Mouse (Mus musculus) liver, embryonic 13.5 days (tissue): ENCODE measurements around the gene Hmgxb4. TPM values are rescaled to one million over a fixed set of nuclear protein-coding genes. Genes with fewer than 3 reads are reported as not detected.
"Not testable (repeated sequence)": the region's sequence is repeated elsewhere in the genome, so short reads cannot be mapped to it uniquely, and the experiment has no call there.

Experiments used
- ATAC-seq: fragments of 200-750 bp; cut with Nextera tagmentation; 2 replicates; pipeline ENCODE4 v1.8.0; 2017; ENCODE audit warnings: low read depth, mild to moderate bottlenecking, moderate number of reproducible peaks, moderate library complexity
- DNase-seq: peaks from one replicate; pipeline ENCODE4 v3.0.0; 2022
- H3K27ac ChIP-seq: fragments of 300-500 bp; sonication (generic); 2 replicates; pipeline ENCODE4 v1.5.1; 2015; ENCODE audit warnings: moderate library complexity, mild to moderate bottlenecking, inconsistent platforms
- H3K27me3 ChIP-seq: fragments of 300-500 bp; sonication (generic); 2 replicates; pipeline ENCODE4 v1.6.1; 2015; ENCODE audit warnings: mild to moderate bottlenecking, inconsistent platforms
- H3K36me3 ChIP-seq: fragments of 300-500 bp; sonication (generic); 2 replicates; pipeline ENCODE4 v1.6.1; 2015; ENCODE audit warnings: mild to moderate bottlenecking, inconsistent platforms
- H3K4me1 ChIP-seq: fragments of 300-500 bp; sonication (generic); replicated peaks from 2 replicates; pipeline ENCODE4 v1.6.1; 2015; ENCODE audit warnings: inconsistent platforms
- H3K4me2 ChIP-seq: fragments of 300-500 bp; sonication (generic); 2 replicates; pipeline ENCODE4 v1.6.1; 2015; ENCODE audit warnings: inconsistent platforms, mild to moderate bottlenecking, moderate library complexity
- H3K4me3 ChIP-seq: fragments of 300-500 bp; sonication (generic); replicated peaks from 2 replicates; pipeline ENCODE4 v1.5.1; 2015; ENCODE audit warnings: mild to moderate bottlenecking, inconsistent platforms
- H3K9ac ChIP-seq: fragments of 300-500 bp; sonication (generic); 2 replicates; pipeline ENCODE4 v1.6.1; 2015; ENCODE audit warnings: mild to moderate bottlenecking, inconsistent platforms
- H3K9me3 ChIP-seq: fragments of 300-500 bp; sonication (generic); replicated peaks from 2 replicates; pipeline ENCODE4 v1.6.1; 2016; ENCODE audit warnings: inconsistent platforms
- WGBS: fragments of 180-500 bp; shearing (Covaris S2); methylation state at CpG from one replicate; pipeline ENCODE4 v1.1.7; 2015; ENCODE audit not compliant: insufficient replicate concordance; 5-methylcytosine and 5-hydroxymethylcytosine counted together
- polyA plus RNA-seq: library from polyadenylated mRNA; unstranded; fragments of >200 nt; fragmentation: Nextera tagmentation; extraction: Ambion mirVana; gene quantifications from 2 replicates; pipeline ENCODE4 v1.2.1, GENCODE M21; 2015

Hmgxb4 gene
- 13.6 and 13.8 TPM in 2 replicates for polyA plus RNA-seq

DNA sequence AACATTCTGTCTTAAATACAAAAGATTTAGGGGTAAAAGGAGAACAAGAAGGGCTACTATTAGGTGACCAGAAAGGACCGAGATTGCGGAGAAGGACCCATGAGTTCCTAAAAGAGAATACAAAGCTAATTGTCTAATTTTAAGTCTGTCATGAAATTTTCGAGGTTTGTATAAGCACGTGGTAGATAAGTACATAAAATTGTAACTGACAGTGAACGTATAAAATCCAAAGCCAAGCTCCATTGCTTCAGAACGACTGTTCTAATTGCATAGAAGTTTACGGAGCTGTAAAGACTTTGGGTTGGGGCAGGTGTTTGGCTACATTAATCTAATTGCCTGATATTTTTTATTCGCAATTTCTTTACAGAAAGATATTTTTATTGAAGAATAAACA lies at the start of gene Hmgxb4:
TSS of gene Hmgxb4 (plus strand) at position 276 of the 394 bp plus-strand sequence.
- DNase-seq: no peak
- Histone ChIP-seq H3K9me3 (no peaks in the 10 kb centered on the region), H3K4me2 (peak within 1 kb of the TSS; percentile 78), H3K36me3 (no peaks in the 10 kb centered on the region), H3K4me3 (peak within 1 kb of the TSS; percentile 73), H3K4me1 (peaks cover 10% of the 10 kb centered on the region), H3K27ac (peak within 1 kb of the TSS; percentile 85), H3K9ac (peak within 1 kb of the TSS; percentile 89), H3K27me3 (peaks cover 18% of the 10 kb centered on the region)
- 12% methylated on average over 8 of the region's 8 CpGs for WGBS
- ATAC-seq: no peak

DNA sequence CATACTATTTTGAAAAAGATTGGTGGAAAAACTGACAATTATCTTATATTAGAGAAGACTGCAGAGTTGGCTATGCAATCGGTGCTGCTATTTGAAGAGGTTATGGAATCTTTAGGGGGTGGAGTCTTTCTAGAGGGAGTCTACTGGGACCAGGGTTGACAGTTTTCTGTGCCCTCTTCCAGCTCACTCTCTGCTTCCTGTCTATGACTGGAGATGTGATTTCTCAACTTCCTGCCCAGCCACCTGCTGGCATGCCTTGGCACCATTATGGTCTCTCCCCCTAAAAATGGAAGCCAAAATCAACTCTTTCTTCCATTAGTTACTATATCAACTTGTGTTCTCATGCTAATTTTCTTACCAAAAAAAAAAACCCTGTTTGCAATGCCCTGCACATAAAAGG lies 43.7 kb upstream of the Hmgxb4 start:
- no peak overlapping the region for H3K27ac ChIP-seq
- ATAC-seq (no peak), DNase-seq (no peak)
- H3K9ac ChIP-seq: no peak overlapping the region
- H3K36me3 ChIP-seq: no peaks in the 10 kb centered on the region
- H3K9me3 ChIP-seq: no peaks in the 10 kb centered on the region
- H3K4me1 ChIP-seq: no peaks in the 10 kb centered on the region
- no peak overlapping the region for H3K4me3 ChIP-seq
- H3K27me3 ChIP-seq: no peaks in the 10 kb centered on the region
- H3K4me2 ChIP-seq: no peak overlapping the region
- 56% methylated on average over 1 of the region's 1 CpGs for WGBS

DNA sequence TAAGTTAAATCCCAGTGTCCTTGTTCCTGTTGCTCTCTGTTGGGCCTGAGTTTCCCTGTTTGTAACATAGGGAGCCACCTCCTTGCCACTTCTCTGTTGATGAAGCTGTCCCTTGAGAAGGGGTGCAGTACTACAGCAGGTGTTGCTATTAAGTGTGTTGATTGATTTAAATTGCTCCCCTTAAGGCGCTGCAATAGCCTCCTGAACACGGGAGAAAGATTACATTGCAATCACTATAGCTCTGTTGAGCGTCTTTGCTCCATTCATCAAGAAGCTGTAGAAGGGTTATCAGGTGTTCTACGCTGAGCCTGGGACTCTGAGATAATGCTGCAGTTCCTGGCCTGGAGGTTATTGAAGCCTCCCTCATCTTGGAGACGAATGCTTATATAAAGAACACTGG lies 29.2 kb upstream of the Hmgxb4 start:
- no peak overlapping the region for H3K9ac ChIP-seq
- ATAC-seq (no peak), DNase-seq (no peak)
- H3K4me2 ChIP-seq: no peak overlapping the region
- no peaks in the 10 kb centered on the region for H3K9me3 ChIP-seq
- no peak overlapping the region for H3K27ac ChIP-seq
- no peaks in the 10 kb centered on the region for H3K27me3 ChIP-seq
- H3K4me1 ChIP-seq: no peaks in the 10 kb centered on the region
- 43% methylated on average over 5 of the region's 5 CpGs for WGBS
- H3K36me3 ChIP-seq: no peaks in the 10 kb centered on the region
- H3K4me3 ChIP-seq: no peak overlapping the region

DNA sequence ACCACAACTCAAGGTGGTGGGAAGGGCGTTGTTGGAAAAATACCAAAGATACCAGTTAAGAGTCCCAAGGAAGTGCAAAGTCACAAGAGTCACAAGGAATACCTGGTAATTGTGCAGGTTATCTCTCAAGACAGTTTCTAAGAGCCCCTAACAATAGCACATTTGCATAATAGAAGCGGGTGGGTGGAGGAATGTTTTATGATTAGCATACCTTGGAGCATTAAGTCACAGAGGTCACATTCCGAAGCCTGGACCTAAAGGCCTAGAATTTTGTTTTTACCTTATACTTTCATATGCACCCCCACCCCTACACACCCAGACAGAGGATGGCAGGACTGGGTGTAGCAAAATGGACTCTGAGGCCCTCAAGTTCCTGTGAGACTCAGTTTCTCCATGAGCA lies 22.9 kb upstream of the Hmgxb4 start:
- not testable (repeated sequence) for H3K4me1 ChIP-seq

DNA sequence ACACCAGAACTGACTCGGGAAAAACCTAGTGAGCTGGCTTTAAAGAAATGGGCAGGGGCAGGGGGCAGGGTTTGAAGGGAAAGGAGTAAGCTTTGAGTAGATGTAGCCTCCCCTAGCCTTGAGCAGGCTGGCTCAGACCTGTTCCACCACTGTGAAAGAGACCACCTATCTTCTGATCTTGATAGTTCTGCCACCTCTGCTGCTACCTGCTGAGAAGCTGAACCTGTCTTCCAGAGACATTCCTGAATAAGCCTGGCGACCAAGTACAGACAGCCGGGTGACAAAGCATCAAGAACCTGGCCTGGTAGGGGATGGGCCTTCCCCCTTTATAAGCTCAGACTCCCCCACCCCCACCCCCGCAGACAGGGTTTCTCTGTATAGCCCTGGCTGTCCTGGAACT lies 21.5 kb upstream of the Hmgxb4 start:
- ATAC-seq: no peak
- Histone ChIP-seq H3K4me2 (no peak overlapping the region), H3K4me1 (no peaks in the 10 kb centered on the region)

More for the DNA sequence above, 22.9 kb upstream of the Hmgxb4 start:
- not testable (repeated sequence) for H3K9ac ChIP-seq, H3K27ac ChIP-seq, H3K9me3 ChIP-seq, H3K36me3 ChIP-seq, DNase-seq, H3K27me3 ChIP-seq, H3K4me2 ChIP-seq, H3K4me3 ChIP-seq, ATAC-seq
- WGBS: 66% methylated on average over 3 of the region's 3 CpGs

DNA sequence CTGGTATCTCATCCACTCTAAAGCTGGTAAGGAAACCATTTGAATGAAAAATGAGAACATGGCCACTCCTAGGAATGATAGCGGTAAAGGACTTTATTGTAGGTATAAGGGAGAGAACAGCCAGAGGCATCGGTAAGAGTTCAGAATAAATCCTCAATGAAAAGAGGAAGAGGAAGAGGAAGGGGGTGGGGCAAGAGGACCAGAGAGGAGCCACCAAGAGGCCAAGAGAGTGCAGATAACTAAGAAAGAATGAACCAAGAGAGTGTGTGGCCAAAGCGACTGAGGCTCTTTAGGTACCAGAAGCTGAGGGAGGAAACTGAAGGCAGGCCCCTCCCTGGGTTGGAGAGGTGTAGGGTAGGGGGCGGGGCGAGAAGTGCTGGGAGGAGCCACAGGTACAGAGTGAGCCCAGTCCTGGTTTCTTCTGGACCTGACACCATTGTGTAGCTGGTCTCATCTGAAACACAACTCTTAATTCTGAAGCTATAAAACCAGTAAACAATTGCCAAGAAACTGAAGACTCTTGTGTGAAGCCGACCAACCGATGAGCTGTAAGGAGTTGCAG lies 20.8 kb upstream of the Hmgxb4 start:
- ATAC-seq (no peak), DNase-seq (no peak)
- H3K9ac ChIP-seq: no peak overlapping the region
- H3K4me3 ChIP-seq: no peak overlapping the region
- H3K36me3 ChIP-seq: no peaks in the 10 kb centered on the region
- no peaks in the 10 kb centered on the region for H3K27me3 ChIP-seq
- H3K4me1 ChIP-seq: no peaks in the 10 kb centered on the region
- no peak overlapping the region for H3K27ac ChIP-seq
- H3K9me3 ChIP-seq: no peaks in the 10 kb centered on the region
- H3K4me2 ChIP-seq: no peak overlapping the region
- 47% methylated on average over 7 of the region's 7 CpGs for WGBS

More for the DNA sequence above, 21.5 kb upstream of the Hmgxb4 start:
- H3K9ac ChIP-seq: no peak overlapping the region
- no peaks in the 10 kb centered on the region for H3K9me3 ChIP-seq
- no peak overlapping the region for H3K27ac ChIP-seq
- H3K36me3 ChIP-seq: no peaks in the 10 kb centered on the region
- DNase-seq: no peak
- no peaks in the 10 kb centered on the region for H3K27me3 ChIP-seq
- H3K4me3 ChIP-seq: no peak overlapping the region
- WGBS: 59% methylated on average over 4 of the region's 4 CpGs

DNA sequence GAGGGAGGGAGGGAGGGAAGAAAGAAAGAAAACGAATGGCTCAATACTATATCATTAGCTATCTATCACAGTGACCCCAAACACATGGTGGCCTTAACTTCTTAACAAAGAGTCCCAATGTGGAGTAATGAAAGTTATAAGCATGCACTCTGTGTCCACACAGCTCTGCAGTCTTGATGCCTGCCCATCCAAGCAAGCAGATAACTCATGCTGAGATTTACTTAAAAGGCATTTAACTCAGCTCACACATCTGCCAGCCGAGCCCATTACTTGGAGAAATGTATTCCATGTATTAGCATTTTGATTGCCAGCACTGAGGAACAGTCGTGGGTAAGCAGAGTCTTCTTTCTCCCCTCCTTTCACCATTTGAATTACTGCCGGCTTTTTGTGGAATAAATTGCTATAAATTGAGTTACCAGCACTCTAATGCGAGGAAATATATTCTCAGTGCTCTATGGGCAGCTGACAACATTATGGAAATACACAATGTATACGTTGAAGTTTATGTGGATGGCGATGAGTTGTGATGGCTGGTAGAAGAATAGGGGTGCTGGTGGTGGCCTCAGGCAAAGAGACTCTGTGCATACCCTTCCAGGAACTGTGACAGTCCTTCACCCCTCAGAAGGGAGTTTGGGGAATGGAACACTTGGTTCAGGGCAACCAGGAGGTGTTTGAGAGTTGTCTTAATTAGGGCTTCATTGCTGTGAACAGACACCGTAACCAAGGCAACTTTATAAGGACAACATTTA lies 19.9 kb upstream of the Hmgxb4 start:
- Histone ChIP-seq H3K4me1 (no peaks in the 10 kb centered on the region), H3K27me3 (no peaks in the 10 kb centered on the region), H3K27ac (no peak overlapping the region), H3K4me3 (no peak overlapping the region), H3K36me3 (no peaks in the 10 kb centered on the region), H3K4me2 (no peak overlapping the region), H3K9ac (no peak overlapping the region), H3K9me3 (no peaks in the 10 kb centered on the region)
- DNase-seq (no peak), ATAC-seq (no peak)
- WGBS: 65% methylated on average over 8 of the region's 8 CpGs

DNA sequence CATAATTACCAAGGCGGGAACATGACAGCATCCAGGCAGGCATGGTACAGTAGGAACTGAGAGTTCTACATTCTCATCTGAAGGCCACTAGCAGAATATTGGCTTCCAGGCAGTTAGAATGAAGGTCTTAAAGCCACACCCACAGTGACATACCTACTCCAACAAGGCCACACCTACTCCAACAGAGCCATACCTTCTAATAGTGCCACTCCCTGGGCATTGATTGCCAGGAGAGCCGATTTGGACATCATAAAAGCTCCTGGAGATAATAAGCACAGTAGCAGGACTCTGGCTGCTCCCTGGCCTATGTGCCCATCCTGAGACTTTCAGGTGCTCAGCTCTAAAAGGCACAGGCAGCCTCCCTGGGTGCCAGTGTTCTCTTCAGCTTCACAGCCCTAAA lies 19.3 kb upstream of the Hmgxb4 start:
- Histone ChIP-seq H3K27me3 (no peaks in the 10 kb centered on the region), H3K36me3 (no peaks in the 10 kb centered on the region), H3K4me2 (no peak overlapping the region), H3K9ac (no peak overlapping the region), H3K4me1 (no peaks in the 10 kb centered on the region), H3K9me3 (no peaks in the 10 kb centered on the region), H3K27ac (no peak overlapping the region), H3K4me3 (no peak overlapping the region)
- ATAC-seq (no peak), DNase-seq (no peak)
- WGBS: 69% methylated on average over 2 of the region's 2 CpGs

DNA sequence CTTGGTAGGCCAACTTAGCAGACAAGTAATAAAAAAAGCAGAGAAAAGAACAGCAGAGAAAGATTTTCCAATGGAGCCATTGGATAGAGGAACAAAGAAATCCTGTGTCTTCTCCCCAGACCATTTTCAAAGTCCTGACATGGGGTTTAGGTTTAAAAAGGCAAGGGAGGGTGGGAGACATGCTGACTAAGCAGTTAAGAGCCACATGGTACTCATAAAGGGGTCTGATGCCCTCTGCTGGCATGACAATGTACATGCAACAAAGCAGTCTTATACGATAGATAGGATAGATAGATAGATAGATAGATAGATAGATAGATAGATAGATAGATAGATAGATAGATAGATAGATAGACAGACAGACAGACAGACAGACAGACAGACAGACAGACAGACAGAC lies 15.7 kb upstream of the Hmgxb4 start:
- no peaks in the 10 kb centered on the region for H3K4me1 ChIP-seq
- WGBS: 46% methylated on average over 1 of the region's 1 CpGs
- no peak for DNase-seq
- H3K4me2 ChIP-seq: no peak overlapping the region
- no peaks in the 10 kb centered on the region for H3K27me3 ChIP-seq
- H3K9me3 ChIP-seq: no peaks in the 10 kb centered on the region
- no peak overlapping the region for H3K27ac ChIP-seq
- H3K36me3 ChIP-seq: no peaks in the 10 kb centered on the region
- no peak overlapping the region for H3K4me3 ChIP-seq
- H3K9ac ChIP-seq: no peak overlapping the region
- no peak for ATAC-seq

DNA sequence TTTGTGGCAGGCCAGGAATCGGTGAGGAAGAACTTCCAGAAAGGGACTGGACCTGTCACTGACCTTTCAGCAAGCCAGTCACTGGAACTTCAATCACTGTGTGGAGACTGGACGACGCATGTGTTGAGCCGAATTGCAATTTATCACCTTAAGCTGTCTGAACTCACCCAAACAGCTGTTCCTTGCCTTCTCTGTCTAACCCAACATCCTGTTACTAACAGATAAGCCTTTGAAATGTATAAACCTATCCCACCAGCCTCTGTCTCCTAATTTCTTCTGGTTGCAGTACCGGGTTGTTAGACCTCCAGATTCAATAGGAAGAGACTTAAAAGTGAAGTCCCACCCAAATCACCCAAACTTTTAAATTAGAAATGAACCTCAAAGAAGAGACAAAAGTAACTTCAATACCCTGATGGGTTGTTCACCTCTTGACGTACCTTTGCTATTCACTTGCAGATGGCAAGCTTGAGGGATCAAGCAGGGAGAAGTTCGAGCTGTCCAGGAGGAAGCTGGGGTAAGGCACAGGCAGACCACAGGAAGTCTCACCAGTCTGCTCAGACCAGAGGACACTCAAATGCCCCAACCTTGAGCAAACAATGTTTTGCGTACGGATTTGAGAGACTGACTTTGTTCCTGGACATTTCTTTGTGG lies 13.0 kb upstream of the Hmgxb4 start:
- Histone ChIP-seq H3K9me3 (no peaks in the 10 kb centered on the region), H3K4me2 (no peak overlapping the region), H3K36me3 (no peaks in the 10 kb centered on the region), H3K9ac (no peak overlapping the region), H3K4me1 (no peaks in the 10 kb centered on the region), H3K4me3 (no peak overlapping the region), H3K27me3 (no peaks in the 10 kb centered on the region), H3K27ac (no peak overlapping the region)
- DNase-seq (no peak), ATAC-seq (no peak)
- 15% methylated on average over 9 of the region's 9 CpGs for WGBS

DNA sequence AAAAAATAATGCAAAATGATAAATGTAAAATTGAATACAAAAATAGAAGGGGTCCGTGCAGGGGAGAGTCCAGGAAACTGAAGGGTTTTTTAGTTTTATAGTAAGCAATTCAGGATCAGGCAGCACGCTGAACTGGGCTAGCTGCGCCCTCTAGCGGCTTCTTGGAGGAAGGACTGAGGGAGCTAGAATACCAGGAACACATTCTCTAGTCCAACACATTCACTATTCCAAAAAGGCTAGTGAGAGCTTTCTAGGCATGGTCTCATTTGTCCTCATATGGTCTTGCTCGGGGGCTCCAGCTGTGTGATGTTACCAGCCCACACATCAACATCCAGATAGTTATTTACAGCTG lies 12.5 kb upstream of the Hmgxb4 start:
- no peaks in the 10 kb centered on the region for H3K27me3 ChIP-seq
- no peak overlapping the region for H3K4me2 ChIP-seq
- peak; percentile 16 for DNase-seq
- ATAC-seq: no peak
- no peaks in the 10 kb centered on the region for H3K9me3 ChIP-seq
- 2% methylated on average over 5 of the region's 5 CpGs for WGBS
- no peak overlapping the region for H3K27ac ChIP-seq
- no peak overlapping the region for H3K9ac ChIP-seq
- H3K4me3 ChIP-seq: no peak overlapping the region
- no peaks in the 10 kb centered on the region for H3K36me3 ChIP-seq
- H3K4me1 ChIP-seq: no peaks in the 10 kb centered on the region

DNA sequence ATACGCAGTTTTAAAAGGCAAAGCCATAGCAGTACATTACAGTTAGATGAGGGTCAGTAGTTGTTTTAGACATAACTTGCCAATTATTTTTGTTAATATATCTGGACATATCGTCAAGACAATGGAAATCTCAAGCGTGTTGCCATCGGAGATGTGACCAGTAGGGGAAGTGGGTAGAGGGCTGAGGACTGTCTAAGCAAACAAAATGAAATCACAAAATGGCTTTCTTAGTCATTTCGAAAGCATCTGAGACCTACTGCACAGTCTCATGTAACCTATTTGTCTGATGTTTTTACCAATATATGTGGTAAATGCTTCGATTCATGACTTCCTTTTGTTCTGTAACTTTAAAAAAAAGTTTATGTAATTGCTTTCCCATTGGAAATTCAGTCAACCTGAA lies 11.3 kb upstream of the Hmgxb4 start:
- no peaks in the 10 kb centered on the region for H3K9me3 ChIP-seq
- H3K27me3 ChIP-seq: no peaks in the 10 kb centered on the region

More for the DNA sequence above, 11.3 kb upstream of the Hmgxb4 start:
- H3K36me3 ChIP-seq: no peaks in the 10 kb centered on the region
- H3K4me1 ChIP-seq: no peaks in the 10 kb centered on the region
- no peak overlapping the region for H3K4me2 ChIP-seq
- no peak overlapping the region for H3K27ac ChIP-seq
- H3K4me3 ChIP-seq: no peak overlapping the region
- no peak for ATAC-seq
- H3K9ac ChIP-seq: no peak overlapping the region
- WGBS: 76% methylated on average over 6 of the region's 6 CpGs
- DNase-seq: no peak
